Mouse (Mus musculus) ES-E14 (cell line): Measurements from ENCODE around the gene Sh3pxd2a. TPM values are rescaled to one million over a fixed set of nuclear protein-coding genes. Genes with fewer than 3 reads are reported as not detected.

Source experiments
- DNase-seq: peaks from one replicate; pipeline ENCODE4 v3.0.0-alpha.2; 2013; ENCODE audit warnings: low read depth, low spot score
- H3K27ac ChIP-seq: 2 replicates; pipeline ENCODE4 v1.5.1; 2012; ENCODE audit warnings: low read depth, mild to moderate bottlenecking, low read length, moderate library complexity, mixed read lengths; ENCODE audit not compliant: poor library complexity, insufficient read depth, severe bottlenecking
- H3K36me3 ChIP-seq: 2 replicates; pipeline ENCODE4 v1.6.1; 2012; ENCODE audit warnings: mild to moderate bottlenecking, low read length, moderate library complexity, mixed read lengths; ENCODE audit not compliant: control insufficient read depth, poor library complexity, insufficient read depth, severe bottlenecking
- H3K4me1 ChIP-seq, 2 experiments: fragments of 150-350 bp in 1 of 2; sonication (generic) in 1 of 2; 2 replicates each; pipeline ENCODE4 v1.6.1; 2012; ENCODE audit warnings: low read length in 2 of 2, mild to moderate bottlenecking in 1 of 2, mixed read lengths in 1 of 2; ENCODE audit not compliant: control insufficient read depth in 2 of 2, insufficient read depth in 2 of 2, poor library complexity in 1 of 2
- H3K4me3 ChIP-seq, 2 experiments: fragments of 150-350 bp in 1 of 2; sonication (generic) in 1 of 2; 2 replicates each; pipeline ENCODE4 v1.5.1; 2012; ENCODE audit warnings: low read length in 2 of 2, low read depth in 1 of 2, mild to moderate bottlenecking in 1 of 2, mixed read lengths in 1 of 2; ENCODE audit not compliant: insufficient read depth in 1 of 2, poor library complexity in 1 of 2, severe bottlenecking in 1 of 2
- H3K9ac ChIP-seq: 2 replicates; pipeline ENCODE4 v1.6.1; 2012; ENCODE audit warnings: low read depth, mild to moderate bottlenecking, low read length, mixed read lengths; ENCODE audit not compliant: poor library complexity, insufficient read depth, severe bottlenecking
- H3K9me3 ChIP-seq: fragments of 150-350 bp; sonication (generic); 2 replicates; pipeline ENCODE4 v1.6.1; 2012; ENCODE audit warnings: low read depth, mild to moderate bottlenecking, low read length; ENCODE audit not compliant: control insufficient read depth, insufficient read depth
- CHD2 ChIP-seq: IDR thresholded peaks from 2 replicates; pipeline ENCODE4 v1.6.1; 2014; ENCODE audit warnings: mild to moderate bottlenecking, low read depth, low read length, inconsistent platforms
- HCFC1 ChIP-seq: IDR thresholded peaks from 2 replicates; pipeline ENCODE4 v1.6.1; 2012; ENCODE audit warnings: low read length, inconsistent platforms, borderline replicate concordance; ENCODE audit not compliant: insufficient read depth
- MAFK ChIP-seq: IDR thresholded peaks from 2 replicates; pipeline ENCODE4 v1.6.1; 2014; ENCODE audit warnings: mild to moderate bottlenecking, low read depth, low read length, inconsistent platforms; ENCODE audit not compliant: insufficient read depth
- ZC3H11A ChIP-seq: IDR thresholded peaks from 2 replicates; pipeline ENCODE4 v1.6.1; 2012; ENCODE audit warnings: low read depth, mild to moderate bottlenecking, inconsistent platforms, low read length, borderline replicate concordance
- ZNF384 ChIP-seq: IDR thresholded peaks from 2 replicates; pipeline ENCODE4 v1.6.1; 2012; ENCODE audit warnings: low read depth, low read length, inconsistent platforms
- in situ Hi-C, 2 experiments: fragments of 600-800 bp; cut with MboI; formaldehyde crosslinking; loops; one replicate each; pipeline ENCODE4 v1.15.1; 2025; ENCODE audit warnings: low sequenced_read_pairs in 2 of 2, inconsistent platforms in 1 of 2; ENCODE audit not compliant: unreplicated experiment in 2 of 2
- total RNA-seq: library from RNA; depleted of rRNA; stranded (reverse); fragments of 300-350 nt; gene quantifications from 2 replicates; pipeline ENCODE4 v1.2.3, GENCODE M21; 2012

The Sh3pxd2a gene
- total RNA-seq, 1 experiment: 13.0 TPM

DNA sequence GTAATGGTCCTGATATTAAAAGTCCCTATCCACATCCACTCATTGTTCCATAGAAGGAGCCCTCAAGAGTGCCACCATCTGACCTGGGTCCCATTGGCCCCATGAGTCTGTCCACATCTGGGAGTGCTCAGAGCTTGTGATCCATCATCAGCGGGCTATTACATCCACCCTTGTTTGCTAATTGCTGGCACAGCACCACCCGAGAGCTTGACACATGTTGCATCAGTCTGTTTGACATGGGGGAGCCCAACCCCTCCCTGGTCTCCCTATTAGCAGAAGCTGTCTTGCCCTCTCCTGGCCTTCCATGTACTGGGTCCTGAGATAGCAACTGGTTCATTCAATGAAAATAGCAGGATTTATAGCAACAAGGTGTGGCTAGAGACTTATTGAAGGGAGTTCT lies 34.0 kb downstream of the Sh3pxd2a start:
- no peak overlapping the region for H3K4me3 ChIP-seq
- H3K4me1 ChIP-seq: peaks cover 2 to 17% of the 10 kb centered on the region in 2 experiments; a peak in 1 of 4 replicates
- TF ChIP-seq HCFC1 (no peak), CHD2 (no peak), ZNF384 (no peak), ZC3H11A (no peak), MAFK (no peak)
- in situ Hi-C loops: no loop called here
- H3K9me3 ChIP-seq: no peaks in the 10 kb centered on the region
- no peaks in the 10 kb centered on the region; the same call in 1 of the 2 replicates for H3K36me3 ChIP-seq
- H3K27ac ChIP-seq: no peak overlapping the region
- H3K9ac ChIP-seq: no peak overlapping the region
- DNase-seq: no peak

DNA sequence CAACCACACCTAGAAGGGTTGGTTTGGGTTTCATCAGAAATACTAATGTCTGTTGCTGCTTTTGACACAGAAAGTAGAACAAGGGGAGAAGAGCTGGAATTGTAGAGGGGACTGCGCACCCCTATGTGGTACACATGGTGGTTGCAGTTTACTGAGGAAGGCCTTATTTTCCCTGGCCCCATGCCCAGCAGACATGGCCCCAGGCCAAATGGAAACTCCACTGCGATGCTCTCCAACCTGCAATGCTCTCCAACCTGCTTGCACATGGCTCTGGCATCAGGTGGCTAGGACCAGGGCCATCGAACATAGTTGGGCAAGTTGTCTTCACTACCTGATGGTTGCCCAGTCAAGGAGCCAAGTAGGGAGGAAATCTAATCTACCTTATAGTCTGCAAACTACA lies 35.0 kb downstream of the Sh3pxd2a start:
- peaks cover 2 to 17% of the 10 kb centered on the region in 2 experiments; a peak in 1 of 4 replicates for H3K4me1 ChIP-seq
- no peak overlapping the region for H3K27ac ChIP-seq
- TF ChIP-seq HCFC1: no peak
- no peak for TF ChIP-seq ZNF384
- TF ChIP-seq CHD2: no peak
- no peak for TF ChIP-seq MAFK
- TF ChIP-seq ZC3H11A: no peak

DNA sequence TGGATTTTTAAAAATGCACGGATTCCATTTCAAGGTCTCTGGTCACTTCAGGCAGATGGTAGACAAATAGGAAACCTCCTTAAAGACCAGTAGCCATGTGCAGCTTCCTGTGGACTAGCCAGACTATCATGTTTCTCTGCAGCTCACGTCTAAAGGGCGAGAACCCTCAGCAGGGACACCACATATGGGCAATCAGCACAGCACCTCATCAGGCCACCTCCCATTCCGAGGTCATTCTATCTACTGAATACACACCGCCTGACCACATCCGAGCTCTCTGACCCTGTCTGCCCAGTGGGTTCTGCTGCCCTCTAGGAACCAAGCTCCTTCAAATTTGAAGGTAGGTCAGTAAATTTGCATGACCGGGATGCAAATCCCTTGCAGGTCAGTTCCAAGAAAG lies 35.4 kb downstream of the Sh3pxd2a start:
- Histone ChIP-seq H3K4me3 (no peak overlapping the region), H3K36me3 (no peaks in the 10 kb centered on the region; the same call in 1 of the 2 replicates), H3K9ac (no peak overlapping the region), H3K4me1 (peaks cover 2 to 17% of the 10 kb centered on the region in 2 experiments; a peak in 1 of 4 replicates), H3K27ac (no peak overlapping the region), H3K9me3 (no peaks in the 10 kb centered on the region)
- no peak for DNase-seq
- TF ChIP-seq ZNF384 (no peak), CHD2 (no peak), HCFC1 (no peak), MAFK (no peak), ZC3H11A (no peak)
- in situ Hi-C loops: no loop called here

More for the DNA sequence above, 35.0 kb downstream of the Sh3pxd2a start:
- no peak overlapping the region for H3K4me3 ChIP-seq
- DNase-seq: no peak
- H3K36me3 ChIP-seq: no peaks in the 10 kb centered on the region; the same call in 1 of the 2 replicates
- no peaks in the 10 kb centered on the region for H3K9me3 ChIP-seq
- in situ Hi-C loops: no loop called here
- no peak overlapping the region for H3K9ac ChIP-seq

DNA sequence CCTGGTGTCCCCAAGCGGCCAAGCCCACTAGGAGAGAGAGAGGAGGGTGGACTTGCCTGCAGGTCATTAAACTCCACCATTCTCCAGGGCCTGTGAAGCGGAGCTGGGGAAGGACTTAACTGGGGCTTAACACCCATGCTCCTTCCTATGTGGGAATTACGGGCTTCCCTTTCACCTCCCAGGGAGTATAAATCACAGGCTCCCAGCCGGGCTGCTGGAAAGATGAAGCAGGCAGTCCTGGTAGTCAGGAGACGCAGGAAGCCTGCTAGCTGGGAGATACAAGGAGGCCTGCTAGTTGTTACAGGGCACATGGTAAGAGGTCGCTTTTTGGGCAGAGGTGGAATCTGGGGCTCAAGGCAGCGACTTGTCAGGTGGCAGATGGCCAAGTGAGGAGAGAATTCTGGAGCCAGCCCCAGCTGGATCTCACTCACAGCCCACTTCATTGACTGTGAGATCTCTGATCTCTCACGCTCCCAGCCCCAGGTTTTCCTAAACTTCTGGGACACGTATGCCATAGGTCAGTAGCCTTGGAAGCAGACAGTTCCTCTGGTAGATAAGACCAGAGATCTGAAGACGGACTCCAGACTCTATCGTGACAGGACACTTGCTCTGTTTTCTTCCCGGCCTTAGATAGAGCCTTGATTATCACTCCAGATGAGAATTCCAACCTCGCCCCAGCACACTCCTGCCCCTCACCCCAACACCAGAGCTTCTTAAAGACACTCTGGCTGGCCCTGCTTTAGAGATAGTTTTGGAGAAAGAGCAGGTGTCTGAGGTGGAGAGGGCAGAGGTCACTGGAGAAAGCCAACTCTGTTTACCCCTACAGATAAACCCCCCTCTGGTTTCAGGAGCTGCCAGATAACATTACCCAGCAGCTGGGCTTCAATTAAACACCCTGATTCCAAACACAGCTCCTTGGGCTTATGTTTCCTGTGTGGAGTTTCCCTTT lies 36.1 kb downstream of the Sh3pxd2a start:
- Histone ChIP-seq H3K9ac (no peak overlapping the region), H3K9me3 (no peaks in the 10 kb centered on the region), H3K36me3 (no peaks in the 10 kb centered on the region; the same call in 1 of the 2 replicates), H3K4me3 (no peak overlapping the region), H3K27ac (no peak overlapping the region), H3K4me1 (peaks cover 2 to 17% of the 10 kb centered on the region in 2 experiments; a peak in 1 of 4 replicates)
- DNase-seq: no peak
- in situ Hi-C loops: no loop called here
- no peak for TF ChIP-seq MAFK
- no peak for TF ChIP-seq HCFC1
- no peak for TF ChIP-seq ZC3H11A
- TF ChIP-seq CHD2: no peak
- no peak for TF ChIP-seq ZNF384
